In genomic region chr9:51795206-51795605, GRCm38 (mm10) we compare ENCODE assay signal across 14 mouse cellular contexts. TPM values are rescaled to one million over a fixed set of nuclear protein-coding genes. Genes with fewer than 3 reads are reported as not detected.
DNase-seq lines count a peak whose midpoint lies in the region; ATAC-seq lines count a peak whose summit lies in the region.
"Had no signal": no experiment of that assay in that cellular context is flagged by ENCODE, and none has a peak within 500 bp of the region (broad histone marks: within the 10 kb centered on the region; RNA-seq: fewer than 3 reads in every experiment).

No protein-coding gene starts in this region.

- H3K4me3 ChIP-seq in intestine, embryonic 15.5 days (replicated peaks): no peak overlapping the region
- H3K4me3 ChIP-seq: forebrain, embryonic 13.5 days; hindbrain, embryonic 12.5 days; myocyte had no signal

- no peak overlapping the region for H3K9ac ChIP-seq in intestine, embryonic 15.5 days
- H3K9ac ChIP-seq: forebrain, embryonic 13.5 days; hindbrain, embryonic 12.5 days; liver, embryonic 14.5 days had no signal

- 62% methylated on average over 6 of the region's 6 CpGs for WGBS in intestine, embryonic 15.5 days

- H3K36me3 ChIP-seq in intestine, embryonic 15.5 days: no peaks in the 10 kb centered on the region
- H3K36me3 ChIP-seq: hindbrain, embryonic 12.5 days had no signal

- H3K4me1 ChIP-seq in intestine, embryonic 15.5 days (replicated peaks): no peaks in the 10 kb centered on the region
- H3K4me1 ChIP-seq: forebrain, embryonic 13.5 days; hindbrain, embryonic 12.5 days had no signal

- peak; percentile 15 for DNase-seq in kidney, postnatal 14 days
- DNase-seq in kidney, adult 11 months: no peak
- DNase-seq in cerebellum, adult 11-12 months: peak; percentile 47
- DNase-seq in gastrocnemius, adult 18-20 months (ENCODE audit: low spot score): peak; percentile 59
- DNase-seq in lung, postnatal 25 days (ENCODE audit: low spot score): peak; percentile 4
- DNase-seq in right cerebral cortex, postnatal 25 days: no peak
- no peak for DNase-seq in spleen, postnatal 36 days (ENCODE audit: low spot score in 2 of 2)
- DNase-seq: thymus, postnatal 4 days had no signal

- ATAC-seq in intestine, embryonic 15.5 days: no peak
- ATAC-seq: activated CD4-positive, CD25-positive, alpha-beta regulatory T cell, adult 4 months; forebrain, embryonic 13.5 days had no signal

- H3K27ac ChIP-seq in intestine, embryonic 15.5 days: no peak overlapping the region
- H3K27ac ChIP-seq: forebrain, embryonic 13.5 days; hindbrain, embryonic 12.5 days; liver, embryonic 14.5 days had no signal

- no peaks in the 10 kb centered on the region for H3K9me3 ChIP-seq in intestine, embryonic 15.5 days
- H3K9me3 ChIP-seq: forebrain, embryonic 13.5 days; hindbrain, embryonic 12.5 days had no signal

- H3K27me3 ChIP-seq in intestine, embryonic 15.5 days (replicated peaks): no peaks in the 10 kb centered on the region
- H3K27me3 ChIP-seq: forebrain, embryonic 13.5 days; hindbrain, embryonic 12.5 days had no signal

- no peak overlapping the region for H3K4me2 ChIP-seq in intestine, embryonic 15.5 days (replicated peaks)
- H3K4me2 ChIP-seq: forebrain, embryonic 13.5 days; hindbrain, embryonic 12.5 days had no signal

RNA-seq across cellular contexts. Expression of gene Arhgap20, which starts 30.1 kb away (rescaled TPM):
- 10 to 100 TPM; 27.6 to 38.4 TPM for total RNA-seq in gastrocnemius, adult 18-20 months (2021)
- polyA plus RNA-seq in intestine, embryonic 15.5 days (2015; fragmentation: Nextera tagmentation; extraction: Ambion mirVana): 2.3 and 2.8 TPM in 2 replicates

Comparison
In these comparisons a context has a peak if more than half of its experiments do, and no peak if none do; other contexts are left out.
1. DNase-seq: peak in kidney, postnatal 14 days (single experiment), cerebellum, adult 11-12 months (single experiment), gastrocnemius, adult 18-20 months (single experiment) and lung, postnatal 25 days (single experiment); none in kidney, adult 11 months (single experiment), right cerebral cortex, postnatal 25 days (single experiment) and spleen, postnatal 36 days (0 of 2).